Mouse (Mus musculus) layer of hippocampus, adult 9-10 months (tissue): ENCODE measurements around the gene Nkx2-5.
A peak's percentile ranks its signal among the peaks of the same experiment; 100 is the strongest.

Experiments used
- DNase-seq: peaks from one replicate; pipeline ENCODE4 v3.0.0; 2022; ENCODE audit warnings: low spot score

Nkx2-5 gene

GRCm38 (mm10) chr17:26844909-26845148 lies at the start of gene Nkx2-5:
Gene Nkx2-5 (minus strand): TSS chr17:26845009.
- DNase-seq: no peak

GRCm38 (mm10) chr17:26894342-26894741 lies 49.5 kb upstream of the Nkx2-5 start:
- DNase-seq: peak; percentile 45

- no peak for DNase-seq
Observed at GRCm38 (mm10) chr17:26893492-26893891, 48.7 kb upstream of the Nkx2-5 start.

GRCm38 (mm10) chr17:26892635-26893375 lies 48.0 kb upstream of the Nkx2-5 start:
- DNase-seq: no peak

- no peak for DNase-seq
Observed at GRCm38 (mm10) chr17:26887926-26888325, 43.1 kb upstream of the Nkx2-5 start.

- DNase-seq: no peak
Observed at GRCm38 (mm10) chr17:26886047-26886749, 41.4 kb upstream of the Nkx2-5 start.

- DNase-seq: no peak
Observed at GRCm38 (mm10) chr17:26884995-26885926, 40.5 kb upstream of the Nkx2-5 start.

GRCm38 (mm10) chr17:26883585-26883984 lies 38.8 kb upstream of the Nkx2-5 start:
- no peak for DNase-seq

GRCm38 (mm10) chr17:26882706-26883105 lies 37.9 kb upstream of the Nkx2-5 start:
- no peak for DNase-seq

GRCm38 (mm10) chr17:26879235-26879634 lies 34.4 kb upstream of the Nkx2-5 start:
- DNase-seq: no peak

- DNase-seq: no peak
Observed at GRCm38 (mm10) chr17:26877927-26878326, 33.1 kb upstream of the Nkx2-5 start.

- no peak for DNase-seq
Observed at GRCm38 (mm10) chr17:26874542-26874941, 29.7 kb upstream of the Nkx2-5 start.

- DNase-seq: no peak
Observed at GRCm38 (mm10) chr17:26873502-26873901, 28.7 kb upstream of the Nkx2-5 start.

- DNase-seq: no peak
Observed at GRCm38 (mm10) chr17:26872870-26873269, 28.1 kb upstream of the Nkx2-5 start.

- DNase-seq: no peak
Observed at GRCm38 (mm10) chr17:26868756-26869155, 23.9 kb upstream of the Nkx2-5 start.

GRCm38 (mm10) chr17:26865156-26865555 lies 20.3 kb upstream of the Nkx2-5 start:
- no peak for DNase-seq

GRCm38 (mm10) chr17:26864343-26864742 lies 19.5 kb upstream of the Nkx2-5 start:
- DNase-seq: no peak

GRCm38 (mm10) chr17:26861793-26862192 lies 17.0 kb upstream of the Nkx2-5 start:
- no peak for DNase-seq

- no peak for DNase-seq
Observed at GRCm38 (mm10) chr17:26861383-26861782, 16.6 kb upstream of the Nkx2-5 start.

GRCm38 (mm10) chr17:26860906-26861305 lies 16.1 kb upstream of the Nkx2-5 start:
- no peak for DNase-seq

- no peak for DNase-seq
Observed at GRCm38 (mm10) chr17:26852262-26852661, 7.5 kb upstream of the Nkx2-5 start.

- no peak for DNase-seq
Observed at GRCm38 (mm10) chr17:26851136-26851460, 6.3 kb upstream of the Nkx2-5 start.
